Mouse (Mus musculus) adrenal gland, adult (tissue): Measurements from ENCODE around the gene Mindy4b-ps.

Experiments
- DNase-seq, 2 experiments: peaks; one replicate each; pipeline ENCODE4 v3.0.0; 2022 to 2023; ENCODE audit warnings: low spot score in 1 of 2; ENCODE audit not compliant: inconsistent age in 2 of 2

The Mindy4b-ps gene

GRCm38 (mm10) chr3:58786470-58786869, 35.6 kb downstream of the Mindy4b-ps start:
- DNase-seq = no peak

- peak; percentile 47 to 86 for DNase-seq
These were observed 36.2 kb downstream of the Mindy4b-ps start for GRCm38 (mm10) chr3:58785863-58786262.

GRCm38 (mm10) chr3:58784219-58785092, 37.7 kb downstream of the Mindy4b-ps start:
- DNase-seq = peak in 1 of 2 experiments; percentile 75

GRCm38 (mm10) chr3:58783602-58784218, 38.4 kb downstream of the Mindy4b-ps start:
- no peak for DNase-seq

GRCm38 (mm10) chr3:58756429-58756828, 65.7 kb downstream of the Mindy4b-ps start:
- DNase-seq = peak in 1 of 2 experiments; percentile 32

- no peak for DNase-seq
These were observed 66.3 kb downstream of the Mindy4b-ps start for GRCm38 (mm10) chr3:58755769-58756168.

GRCm38 (mm10) chr3:58754361-58754760, 67.8 kb downstream of the Mindy4b-ps start:
- DNase-seq = no peak

- no peak for DNase-seq
These were observed 70.1 kb downstream of the Mindy4b-ps start for GRCm38 (mm10) chr3:58751818-58752620.

GRCm38 (mm10) chr3:58748724-58749123, 73.4 kb downstream of the Mindy4b-ps start:
- no peak for DNase-seq

GRCm38 (mm10) chr3:58747924-58748323, 74.2 kb downstream of the Mindy4b-ps start:
- DNase-seq = no peak

- no peak for DNase-seq
These were observed 82.6 kb downstream of the Mindy4b-ps start for GRCm38 (mm10) chr3:58739536-58739935.
